Mouse (Mus musculus) C2C12 (cell line): Measurements from ENCODE around the gene Syt17. TPM values are rescaled to one million over a fixed set of nuclear protein-coding genes. Genes with fewer than 3 reads are reported as not detected.
A peak's percentile ranks its signal among the peaks of the same experiment; 100 is the strongest.

ENCODE experiments used
- H3K27me3 ChIP-seq: one replicate; pipeline ENCODE4 v1.6.1; 2011; ENCODE audit not compliant: control insufficient read depth, insufficient read depth, insufficient read length
- H3K36me3 ChIP-seq: one replicate; pipeline ENCODE4 v1.6.1; 2011; ENCODE audit not compliant: control insufficient read depth, insufficient read depth
- H3K4me3 ChIP-seq: one replicate; pipeline ENCODE4 v1.5.1; 2011; ENCODE audit warnings: mild to moderate bottlenecking, control low read depth; ENCODE audit not compliant: poor library complexity, insufficient read depth, severe bottlenecking
- H3K79me2 ChIP-seq: one replicate; pipeline ENCODE4 v1.6.1; 2011; ENCODE audit not compliant: control insufficient read depth, insufficient read depth
- H3K79me3 ChIP-seq: one replicate; pipeline ENCODE4 v1.6.1; 2011; ENCODE audit warnings: low read depth, control low read depth
- H3ac ChIP-seq: one replicate; pipeline ENCODE3; 2011; ENCODE audit warnings: low read depth; ENCODE audit not compliant: control insufficient read depth, insufficient read length
- CEBPB ChIP-seq: IDR thresholded peaks from one replicate; pipeline ENCODE4 v1.6.1; 2011; ENCODE audit warnings: low read depth, mild to moderate bottlenecking, control low read depth, moderate library complexity
- CTCF ChIP-seq: IDR thresholded peaks from one replicate; pipeline ENCODE4 v1.5.1; 2011; ENCODE audit not compliant: control insufficient read depth, insufficient read depth, insufficient read length
- FOSL1 ChIP-seq: IDR thresholded peaks from one replicate; pipeline ENCODE4 v1.8.0; 2011; ENCODE audit warnings: mild to moderate bottlenecking, low read length; ENCODE audit not compliant: poor library complexity, insufficient read depth, severe bottlenecking
- MAX ChIP-seq: IDR thresholded peaks from one replicate; pipeline ENCODE4 v1.6.1; 2011; ENCODE audit warnings: mild to moderate bottlenecking, control low read depth
- MYOD1 ChIP-seq: IDR thresholded peaks from one replicate; pipeline ENCODE4 v1.6.1; 2011; ENCODE audit warnings: low read depth; ENCODE audit not compliant: control insufficient read depth, insufficient read length
- MYOG ChIP-seq: IDR thresholded peaks from one replicate; pipeline ENCODE4 v1.6.1; 2011; ENCODE audit not compliant: control insufficient read depth, insufficient read length; ENCODE audit errors: extremely low read depth
- USF1 ChIP-seq: IDR thresholded peaks from one replicate; pipeline ENCODE4 v1.6.1; 2011; ENCODE audit warnings: low read depth, mild to moderate bottlenecking, control low read depth, moderate library complexity
- polyA plus RNA-seq: library from polyadenylated mRNA; unstranded; fragments of >200 nt; fragmentation: generic; extraction: Trizol; gene quantifications from one replicate; pipeline ENCODE4 v1.2.1, GENCODE M21; 2012; ENCODE audit warnings: missing spikeins

Gene Syt17
- polyA plus RNA-seq, 1 experiment: 5.3 TPM

GRCm38 (mm10) chr7:118481047-118481810, 33.2 kb upstream of the Syt17 start:
- no peaks in the 10 kb centered on the region for H3K27me3 ChIP-seq
- no peak overlapping the region for H3ac ChIP-seq
- peaks cover 12% of the 10 kb centered on the region for H3K79me3 ChIP-seq
- H3K79me2 ChIP-seq: peaks cover 20% of the 10 kb centered on the region
- peaks cover 8% of the 10 kb centered on the region for H3K36me3 ChIP-seq
- TF ChIP-seq MYOD1: peak; percentile 49
- no peak for TF ChIP-seq CTCF
- TF ChIP-seq MYOG: no peak
- TF ChIP-seq USF1: peak; percentile 81
- H3K4me3 ChIP-seq: no peak overlapping the region

- Histone ChIP-seq H3ac (peak overlapping the region; percentile 2), H3K79me3 (peaks cover 5% of the 10 kb centered on the region), H3K27me3 (no peaks in the 10 kb centered on the region), H3K4me3 (no peak overlapping the region), H3K36me3 (peaks cover 8% of the 10 kb centered on the region), H3K79me2 (peaks cover 10% of the 10 kb centered on the region)
- TF ChIP-seq MYOD1: peak; percentile 22
- TF ChIP-seq USF1: no peak
- TF ChIP-seq CTCF: no peak
- TF ChIP-seq MAX: peak; percentile 37
- TF ChIP-seq CEBPB: no peak
- no peak for TF ChIP-seq FOSL1
- no peak for TF ChIP-seq MYOG
Measured at GRCm38 (mm10) chr7:118480160-118480709, 32.2 kb upstream of the Syt17 start.

GRCm38 (mm10) chr7:118478835-118479312, 30.9 kb upstream of the Syt17 start:
- TF ChIP-seq CEBPB (no peak), MYOD1 (peak; percentile 60)
- H3K4me3 ChIP-seq: no peak overlapping the region
- H3K79me3 ChIP-seq: no peaks in the 10 kb centered on the region
- H3K27me3 ChIP-seq: no peaks in the 10 kb centered on the region
- H3K79me2 ChIP-seq: no peaks in the 10 kb centered on the region
- H3ac ChIP-seq: peak overlapping the region; percentile 25
- H3K36me3 ChIP-seq: no peaks in the 10 kb centered on the region

- Histone ChIP-seq H3K79me2 (no peaks in the 10 kb centered on the region), H3K79me3 (no peaks in the 10 kb centered on the region), H3K27me3 (no peaks in the 10 kb centered on the region), H3K4me3 (no peak overlapping the region), H3K36me3 (no peaks in the 10 kb centered on the region), H3ac (no peak overlapping the region)
- TF ChIP-seq MAX (no peak), MYOG (no peak), USF1 (no peak), CEBPB (no peak), CTCF (no peak), MYOD1 (no peak), FOSL1 (peak; percentile 62)
Measured at GRCm38 (mm10) chr7:118476428-118476827, 28.4 kb upstream of the Syt17 start.

GRCm38 (mm10) chr7:118475008-118475705, 27.1 kb upstream of the Syt17 start:
- TF ChIP-seq USF1: no peak
- no peak for TF ChIP-seq MYOG
- no peak for TF ChIP-seq MYOD1
- no peak for TF ChIP-seq MAX
- TF ChIP-seq CEBPB: no peak
- no peak for TF ChIP-seq FOSL1
- TF ChIP-seq CTCF: no peak
- H3K27me3 ChIP-seq: no peaks in the 10 kb centered on the region
- H3K36me3 ChIP-seq: no peaks in the 10 kb centered on the region
- H3K4me3 ChIP-seq: no peak overlapping the region
- H3K79me2 ChIP-seq: no peaks in the 10 kb centered on the region
- H3K79me3 ChIP-seq: no peaks in the 10 kb centered on the region
- H3ac ChIP-seq: no peak overlapping the region

GRCm38 (mm10) chr7:118472886-118473285, 24.9 kb upstream of the Syt17 start:
- Histone ChIP-seq H3ac (no peak overlapping the region), H3K79me3 (no peaks in the 10 kb centered on the region), H3K4me3 (no peak overlapping the region), H3K36me3 (no peaks in the 10 kb centered on the region), H3K79me2 (no peaks in the 10 kb centered on the region), H3K27me3 (no peaks in the 10 kb centered on the region)
- no peak for TF ChIP-seq USF1
- no peak for TF ChIP-seq FOSL1
- TF ChIP-seq MYOD1: no peak
- no peak for TF ChIP-seq MYOG
- no peak for TF ChIP-seq MAX
- TF ChIP-seq CEBPB: no peak
- no peak for TF ChIP-seq CTCF
